Mouse (Mus musculus): ENCODE data around the gene Phf13. TPM values are rescaled to one million over a fixed set of nuclear protein-coding genes. Genes with fewer than 3 reads are reported as not detected.

Gene Phf13
- polyA plus RNA-seq, 1 experiment from 2014 or later = 30.1 TPM

DNA sequence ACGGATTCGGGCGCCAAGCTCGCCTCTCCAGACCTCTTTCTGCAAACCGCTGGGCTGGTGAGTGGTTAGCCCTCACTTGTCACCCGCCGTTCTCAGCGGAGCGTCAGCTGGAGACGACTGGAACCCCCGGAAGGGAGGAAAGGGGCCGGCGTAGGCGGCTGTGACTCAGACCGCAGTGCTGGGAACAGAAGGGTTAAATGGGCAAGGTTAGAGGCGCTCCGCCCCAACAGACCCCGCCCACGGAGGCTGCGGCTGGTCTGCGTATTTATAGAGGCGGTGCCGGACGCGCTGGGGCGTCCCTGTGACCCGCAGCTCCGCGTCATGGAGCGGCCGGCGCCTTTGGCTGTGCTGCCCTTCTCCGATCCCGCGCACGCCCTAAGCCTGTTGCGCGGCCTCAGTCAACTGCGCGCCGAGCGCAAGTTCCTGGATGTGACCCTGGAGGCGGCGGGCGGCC lies 12.6 kb upstream of the Phf13 start, which contains the start of gene Klhl21:
Gene Klhl21 (plus strand): TSS at position 182 of the 454 bp plus-strand sequence.
- Histone ChIP-seq H3K4me2 (replicated peaks; ENCODE audit: low read depth, low read length) (peak within 1 kb of the TSS; percentile 98), H3K27ac (ENCODE audit: low read depth, low read length) (peak within 1 kb of the TSS; percentile 83), H3K36me3 (ENCODE audit: control insufficient read depth, insufficient read depth, low read length) (peaks cover 13% of the 10 kb centered on the region), H3K27me3 (ENCODE audit: control insufficient read depth, insufficient read depth, low read length) (no peaks in the 10 kb centered on the region), H3K4me1 (ENCODE audit: control insufficient read depth, insufficient read depth, low read length) (peaks cover 28% of the 10 kb centered on the region), H3K9ac (ENCODE audit: low read depth, low read length) (peak within 1 kb of the TSS; percentile 72), H3K9me3 (ENCODE audit: control insufficient read depth, low read length) (no peaks in the 10 kb centered on the region), H3K4me3 (ENCODE audit: low read length) (peak within 1 kb of the TSS; percentile 81)
- under 1% methylated on average over 45 of the region's 45 CpGs for WGBS
- peak; percentile 91 for ATAC-seq (ENCODE audit: low FRiP score, low TSS enrichment)

DNA sequence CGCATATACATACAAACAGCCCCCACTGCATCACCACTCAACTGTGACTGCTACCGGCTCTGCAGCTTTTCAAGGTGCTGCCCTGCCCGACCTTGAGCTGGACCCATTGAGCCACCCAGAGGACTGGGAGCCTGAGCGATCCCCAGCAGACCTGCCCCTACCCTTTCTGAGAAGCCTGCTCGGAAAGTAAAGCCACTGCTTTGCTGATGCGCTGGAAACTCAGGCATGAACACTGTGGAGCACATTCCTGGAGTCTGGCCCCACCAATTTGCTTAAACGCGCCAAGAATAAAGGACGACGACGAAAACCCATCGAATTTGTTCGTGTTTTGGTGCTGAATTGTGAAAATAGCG lies 12.1 kb upstream of the Phf13 start:
- H3K4me3 ChIP-seq (ENCODE audit: low read length) = peak overlapping the region; percentile 81
- H3K9me3 ChIP-seq (ENCODE audit: control insufficient read depth, low read length) = no peaks in the 10 kb centered on the region
- H3K36me3 ChIP-seq (ENCODE audit: control insufficient read depth, insufficient read depth, low read length) = peaks cover 8% of the 10 kb centered on the region; the same call in 1 of the 2 replicates
- H3K9ac ChIP-seq (ENCODE audit: low read depth, low read length) = peak overlapping the region; percentile 72; the same call in 1 of the 2 replicates
- H3K27ac ChIP-seq (ENCODE audit: low read depth, low read length) = 0 out of 2 replicates have a peak overlapping the region, but pooled peaks have one; percentile 30
- peak overlapping the region; percentile 98 for H3K4me2 ChIP-seq (replicated peaks; ENCODE audit: low read depth, low read length)
- under 1% methylated on average over 14 of the region's 14 CpGs for WGBS
- peaks cover 28% of the 10 kb centered on the region for H3K4me1 ChIP-seq (ENCODE audit: control insufficient read depth, insufficient read depth, low read length)
- ATAC-seq (ENCODE audit: low FRiP score, low TSS enrichment) = no peak
- H3K27me3 ChIP-seq (ENCODE audit: control insufficient read depth, insufficient read depth, low read length) = no peaks in the 10 kb centered on the region

DNA sequence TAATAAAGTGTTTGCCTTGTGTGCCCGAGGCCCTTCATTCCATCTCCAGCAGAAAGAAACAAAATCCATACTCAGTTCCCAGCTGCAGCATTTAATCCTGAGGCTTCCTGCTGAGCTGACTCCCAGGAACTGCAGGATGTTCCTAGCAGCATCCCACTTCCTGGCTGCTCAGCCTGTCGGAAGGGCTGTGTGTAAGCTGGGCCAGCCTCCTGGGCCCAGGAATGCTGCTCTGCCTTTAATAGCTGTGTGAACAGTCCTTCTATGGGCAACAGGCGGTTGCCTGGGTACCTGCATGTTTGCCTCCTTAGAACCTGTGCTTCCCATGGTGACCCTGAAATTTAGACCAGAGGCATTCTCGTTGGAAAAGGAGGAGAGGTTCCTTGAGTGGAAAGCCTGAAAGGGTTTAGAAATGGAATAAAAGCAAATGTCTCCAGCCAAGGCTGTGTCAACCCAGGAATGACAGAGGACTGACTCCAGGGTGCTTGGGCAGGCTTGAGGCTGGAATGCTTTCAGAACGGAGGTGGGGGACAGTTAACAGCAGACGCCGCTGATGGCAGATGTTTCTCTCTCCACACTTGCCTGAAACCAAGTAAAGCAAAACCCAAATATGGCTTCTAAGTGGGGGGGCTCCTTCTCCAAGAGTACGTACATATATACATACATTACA lies 11.6 kb upstream of the Phf13 start:
- Histone ChIP-seq H3K27me3 (ENCODE audit: control insufficient read depth, insufficient read depth, low read length) (no peaks in the 10 kb centered on the region), H3K9me3 (ENCODE audit: control insufficient read depth, low read length) (no peaks in the 10 kb centered on the region), H3K27ac (ENCODE audit: low read depth, low read length) (no peak overlapping the region), H3K4me2 (replicated peaks; ENCODE audit: low read depth, low read length) (peak overlapping the region; percentile 98), H3K36me3 (ENCODE audit: control insufficient read depth, insufficient read depth, low read length) (0 out of 2 replicates have a peak, but pooled peaks cover 4% of the 10 kb centered on the region), H3K4me3 (ENCODE audit: low read length) (peak overlapping the region; percentile 81), H3K9ac (ENCODE audit: low read depth, low read length) (peak overlapping the region; percentile 72; the same call in 1 of the 2 replicates), H3K4me1 (ENCODE audit: control insufficient read depth, insufficient read depth, low read length) (peaks cover 28% of the 10 kb centered on the region)
- WGBS = 11% methylated on average over 8 of the region's 8 CpGs
- no peak for ATAC-seq (ENCODE audit: low FRiP score, low TSS enrichment)

DNA sequence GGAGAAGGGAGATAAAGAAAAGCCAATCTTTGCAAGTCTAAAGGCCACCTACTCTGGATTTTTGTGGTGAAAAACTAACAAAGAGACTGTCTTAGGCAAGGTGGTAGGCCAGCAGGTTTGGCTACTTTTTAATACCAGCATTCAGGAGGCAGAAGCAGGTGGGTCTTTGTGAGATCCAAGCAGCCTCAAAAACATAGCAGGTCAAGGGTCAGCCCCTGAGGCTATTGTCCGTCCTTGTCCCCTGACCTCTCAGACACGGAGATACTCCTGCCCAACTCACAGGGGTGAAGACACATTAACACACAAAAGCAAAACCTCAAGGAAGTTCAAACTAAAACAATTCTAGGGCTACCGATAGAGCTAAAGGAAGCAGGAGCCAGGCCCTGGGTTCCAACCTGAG lies 10.8 kb upstream of the Phf13 start:
- ATAC-seq (ENCODE audit: low FRiP score, low TSS enrichment) = no peak
- Histone ChIP-seq H3K27me3 (ENCODE audit: control insufficient read depth, insufficient read depth, low read length) (no peaks in the 10 kb centered on the region), H3K27ac (ENCODE audit: low read depth, low read length) (no peak overlapping the region)

DNA sequence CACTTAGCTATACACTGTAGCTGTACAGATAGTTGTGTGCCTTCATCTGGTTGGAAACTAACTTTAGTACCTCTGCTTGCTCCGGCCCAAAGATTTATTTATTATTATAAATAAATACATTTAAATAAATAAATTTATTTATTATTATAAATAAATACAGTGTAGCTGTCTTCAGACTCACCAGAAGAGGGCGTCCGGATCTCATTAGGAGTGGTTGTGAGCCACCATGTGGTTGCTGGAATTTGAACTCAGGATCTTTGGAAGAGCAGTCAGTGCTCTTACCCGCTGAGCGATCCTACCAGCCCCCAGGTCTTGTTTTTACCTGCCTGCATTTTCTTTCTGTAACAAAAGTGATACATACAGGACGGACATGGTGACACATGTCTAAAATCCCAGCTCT lies 10.1 kb upstream of the Phf13 start:
- peaks cover 26% of the 10 kb centered on the region for H3K4me1 ChIP-seq (ENCODE audit: control insufficient read depth, insufficient read depth, low read length)
- no peak overlapping the region for H3K27ac ChIP-seq (ENCODE audit: low read depth, low read length)
- no peak overlapping the region for H3K9ac ChIP-seq (ENCODE audit: low read depth, low read length)
- H3K4me3 ChIP-seq (ENCODE audit: low read length) = no peak overlapping the region
- H3K27me3 ChIP-seq (ENCODE audit: control insufficient read depth, insufficient read depth, low read length) = no peaks in the 10 kb centered on the region
- no peak overlapping the region for H3K4me2 ChIP-seq (replicated peaks; ENCODE audit: low read depth, low read length)
- H3K36me3 ChIP-seq (ENCODE audit: control insufficient read depth, insufficient read depth, low read length) = no peaks in the 10 kb centered on the region
- no peaks in the 10 kb centered on the region for H3K9me3 ChIP-seq (ENCODE audit: control insufficient read depth, low read length)
- WGBS = 77% methylated on average over 6 of the region's 6 CpGs
- ATAC-seq (ENCODE audit: low FRiP score, low TSS enrichment) = no peak

More for the DNA sequence above, 10.8 kb upstream of the Phf13 start:
- Histone ChIP-seq H3K9ac (ENCODE audit: low read depth, low read length) (no peak overlapping the region), H3K4me2 (replicated peaks; ENCODE audit: low read depth, low read length) (no peak overlapping the region), H3K4me1 (ENCODE audit: control insufficient read depth, insufficient read depth, low read length) (peaks cover 28% of the 10 kb centered on the region), H3K4me3 (ENCODE audit: low read length) (no peak overlapping the region), H3K36me3 (ENCODE audit: control insufficient read depth, insufficient read depth, low read length) (no peaks in the 10 kb centered on the region), H3K9me3 (ENCODE audit: control insufficient read depth, low read length) (no peaks in the 10 kb centered on the region)
- 39% methylated on average over 3 of the region's 3 CpGs for WGBS

DNA sequence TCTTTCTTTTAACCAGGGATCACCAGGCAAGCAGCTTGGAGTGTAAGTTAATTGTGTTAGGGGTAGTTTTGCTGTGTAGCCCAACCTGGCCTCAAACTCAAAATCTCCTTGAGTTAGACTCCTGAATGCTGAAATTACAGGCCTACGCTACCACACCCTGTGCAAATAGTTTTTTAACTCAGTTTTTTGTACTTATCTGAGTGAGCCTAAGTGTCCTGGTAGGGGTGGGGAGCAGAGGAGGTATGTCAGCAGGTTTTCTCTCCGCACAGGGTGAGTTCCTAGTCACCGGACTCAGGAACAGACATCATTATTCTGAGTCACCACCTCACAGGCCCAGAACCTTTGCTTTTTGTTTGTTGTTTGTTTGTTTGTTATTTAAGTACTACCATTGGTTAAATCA lies 6.0 kb upstream of the Phf13 start:
- Histone ChIP-seq H3K4me3 (ENCODE audit: low read length) (no peak overlapping the region), H3K4me1 (ENCODE audit: control insufficient read depth, insufficient read depth, low read length) (peaks cover 10% of the 10 kb centered on the region; the same call in 1 of the 2 replicates), H3K9ac (ENCODE audit: low read depth, low read length) (no peak overlapping the region), H3K27me3 (ENCODE audit: control insufficient read depth, insufficient read depth, low read length) (no peaks in the 10 kb centered on the region), H3K36me3 (ENCODE audit: control insufficient read depth, insufficient read depth, low read length) (no peaks in the 10 kb centered on the region), H3K4me2 (replicated peaks; ENCODE audit: low read depth, low read length) (no peak overlapping the region), H3K9me3 (ENCODE audit: control insufficient read depth, low read length) (no peaks in the 10 kb centered on the region), H3K27ac (ENCODE audit: low read depth, low read length) (no peak overlapping the region)
- 99% methylated on average over 3 of the region's 3 CpGs for WGBS
- no peak for ATAC-seq (ENCODE audit: low FRiP score, low TSS enrichment)

DNA sequence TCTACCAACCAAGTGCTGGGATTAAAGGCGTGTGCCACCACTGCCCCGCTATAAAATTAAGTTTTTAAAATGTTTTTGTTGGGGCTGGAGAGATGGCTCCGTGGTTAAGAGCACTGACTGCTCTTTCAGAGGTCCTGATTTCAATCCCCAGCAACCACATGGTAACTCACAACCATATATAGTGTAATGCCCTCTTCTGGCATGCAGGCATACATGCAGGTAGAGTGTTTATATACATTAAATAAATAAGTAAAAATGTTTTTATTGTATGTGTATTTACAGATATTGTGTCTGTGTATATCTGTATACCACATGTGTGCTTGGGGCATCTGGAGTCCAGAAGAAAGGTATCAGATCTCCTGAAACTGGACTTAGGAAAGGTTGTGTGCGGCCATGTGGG lies 5.3 kb upstream of the Phf13 start:
- H3K4me3 ChIP-seq (ENCODE audit: low read length) = no peak overlapping the region
- no peak overlapping the region for H3K4me2 ChIP-seq (replicated peaks; ENCODE audit: low read depth, low read length)
- H3K4me1 ChIP-seq (ENCODE audit: control insufficient read depth, insufficient read depth, low read length) = peaks cover 11% of the 10 kb centered on the region; the same call in 1 of the 2 replicates
- H3K27me3 ChIP-seq (ENCODE audit: control insufficient read depth, insufficient read depth, low read length) = no peaks in the 10 kb centered on the region
- H3K9ac ChIP-seq (ENCODE audit: low read depth, low read length) = no peak overlapping the region
- H3K9me3 ChIP-seq (ENCODE audit: control insufficient read depth, low read length) = no peaks in the 10 kb centered on the region
- ATAC-seq (ENCODE audit: low FRiP score, low TSS enrichment) = no peak
- WGBS = 69% methylated on average over 4 of the region's 4 CpGs
- no peaks in the 10 kb centered on the region for H3K36me3 ChIP-seq (ENCODE audit: control insufficient read depth, insufficient read depth, low read length)
- no peak overlapping the region for H3K27ac ChIP-seq (ENCODE audit: low read depth, low read length)

DNA sequence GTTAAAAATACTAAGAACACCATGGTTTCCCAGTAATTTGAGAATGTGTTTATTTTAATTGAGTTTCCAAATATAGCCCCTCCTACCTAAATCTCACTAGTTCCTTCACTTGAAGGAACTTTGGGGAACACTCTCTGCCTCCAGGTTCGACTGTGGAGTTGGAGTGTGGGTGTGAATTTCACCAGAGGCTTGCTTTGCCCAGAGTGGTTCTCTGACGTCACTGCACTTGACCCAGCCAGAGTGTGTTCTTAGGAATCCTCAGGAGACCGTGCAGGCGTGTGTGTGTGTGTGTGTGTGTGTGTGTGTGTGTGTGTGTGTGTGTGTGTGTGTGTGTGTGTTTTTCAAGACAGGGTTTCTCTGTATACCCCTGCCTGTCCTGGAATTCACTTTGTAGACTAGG lies 4.8 kb upstream of the Phf13 start:
- Histone ChIP-seq H3K9me3 (ENCODE audit: control insufficient read depth, low read length) (no peaks in the 10 kb centered on the region), H3K4me3 (ENCODE audit: low read length) (no peak overlapping the region), H3K4me2 (replicated peaks; ENCODE audit: low read depth, low read length) (no peak overlapping the region), H3K9ac (ENCODE audit: low read depth, low read length) (no peak overlapping the region), H3K36me3 (ENCODE audit: control insufficient read depth, insufficient read depth, low read length) (no peaks in the 10 kb centered on the region), H3K4me1 (ENCODE audit: control insufficient read depth, insufficient read depth, low read length) (peaks cover 11% of the 10 kb centered on the region; the same call in 1 of the 2 replicates), H3K27me3 (ENCODE audit: control insufficient read depth, insufficient read depth, low read length) (no peaks in the 10 kb centered on the region), H3K27ac (ENCODE audit: low read depth, low read length) (no peak overlapping the region)
- ATAC-seq (ENCODE audit: low FRiP score, low TSS enrichment) = no peak
- 17% methylated on average over 4 of the region's 4 CpGs for WGBS

DNA sequence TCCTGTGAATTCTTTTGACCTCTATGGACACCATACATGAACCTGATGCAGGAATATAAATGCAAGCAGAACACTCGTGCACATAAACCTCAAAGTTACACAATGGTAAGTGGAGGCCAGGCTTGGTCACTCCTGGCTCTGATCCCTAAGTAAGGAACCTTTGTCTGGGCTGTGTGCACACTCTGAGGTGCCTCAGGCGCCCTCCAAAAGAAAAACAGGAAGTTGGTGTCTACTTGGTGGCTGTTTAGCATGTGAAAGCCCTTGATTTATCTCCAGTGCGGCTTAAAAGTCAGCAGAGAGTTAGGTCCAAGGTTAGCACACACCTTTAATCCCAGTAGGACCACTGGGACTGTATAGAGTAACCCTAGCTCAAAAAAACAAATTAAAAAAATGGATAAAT lies 3.4 kb upstream of the Phf13 start:
- WGBS = 55% methylated on average over 3 of the region's 3 CpGs
- Histone ChIP-seq H3K27me3 (ENCODE audit: control insufficient read depth, insufficient read depth, low read length) (no peaks in the 10 kb centered on the region), H3K4me1 (ENCODE audit: control insufficient read depth, insufficient read depth, low read length) (peaks cover 11% of the 10 kb centered on the region; the same call in 1 of the 2 replicates), H3K9me3 (ENCODE audit: control insufficient read depth, low read length) (no peaks in the 10 kb centered on the region), H3K27ac (ENCODE audit: low read depth, low read length) (no peak overlapping the region), H3K4me3 (ENCODE audit: low read length) (no peak overlapping the region), H3K9ac (ENCODE audit: low read depth, low read length) (no peak overlapping the region), H3K36me3 (ENCODE audit: control insufficient read depth, insufficient read depth, low read length) (no peaks in the 10 kb centered on the region), H3K4me2 (replicated peaks; ENCODE audit: low read depth, low read length) (no peak overlapping the region)
- ATAC-seq (ENCODE audit: low FRiP score, low TSS enrichment) = no peak
